Mouse (Mus musculus) heart, postnatal 4 days (tissue): ENCODE data around the gene Vmn1r174. TPM values are rescaled to one million over a fixed set of nuclear protein-coding genes. Genes with fewer than 3 reads are reported as not detected.
"Not testable (repeated sequence)": the region's sequence is repeated elsewhere in the genome, so short reads cannot be mapped to it uniquely, and the experiment has no call there.

Source experiments
- DNase-seq: peaks from one replicate; pipeline ENCODE4 v3.0.0; 2021
- total RNA-seq, 2 experiments: library from RNA; stranded (reverse); gene quantifications; 2 replicates each; pipeline ENCODE4 v1.2.3; 2021

The Vmn1r174 gene
- total RNA-seq, result not detected

GRCm38 (mm10) chr7:23751970-23752369 is at the start of gene Vmn1r174:
TSS of gene Vmn1r174 (plus strand) at chr7:23752270.
- DNase-seq, result not testable (repeated sequence)

- no peak for DNase-seq
Observed at GRCm38 (mm10) chr7:23784526-23784925, 32.5 kb downstream of the Vmn1r174 start.

GRCm38 (mm10) chr7:23810543-23810942 is 58.5 kb downstream of the Vmn1r174 start, which contains the start of gene Vmn1r175:
TSS of gene Vmn1r175 (minus strand) at chr7:23810643.
- DNase-seq, result not testable (repeated sequence)

Other genes starting within 250 kb of the Vmn1r174 start
- not detected for gene Vmn1r167, start 245.1 kb upstream of the Vmn1r174 start, total RNA-seq
- gene Vmn1r168, start 212.5 kb upstream of the Vmn1r174 start, total RNA-seq, result not detected
- not detected for gene Vmn1r169, start 176.7 kb upstream of the Vmn1r174 start, total RNA-seq
- not detected for gene Vmn1r170, start 146.1 kb upstream of the Vmn1r174 start, total RNA-seq
- not detected for gene Vmn1r171, start 121.5 kb upstream of the Vmn1r174 start, total RNA-seq
- not detected for gene Vmn1r172, start 94.0 kb upstream of the Vmn1r174 start, total RNA-seq
- gene Vmn1r173, start 51.6 kb upstream of the Vmn1r174 start, total RNA-seq, result not detected
- not detected for gene Vmn1r175, start 58.4 kb downstream of the Vmn1r174 start, total RNA-seq
- not detected for gene Vmn1r176, start 85.1 kb downstream of the Vmn1r174 start, total RNA-seq
- gene Vmn1r177, start 114.2 kb downstream of the Vmn1r174 start, total RNA-seq, result not detected
- gene Vmn1r178, start 139.7 kb downstream of the Vmn1r174 start, total RNA-seq, result not detected
- not detected for gene Vmn1r179, start 174.7 kb downstream of the Vmn1r174 start, total RNA-seq
- gene Vmn1r180, start 198.4 kb downstream of the Vmn1r174 start, total RNA-seq, result not detected
- gene Vmn1r181, start 222.3 kb downstream of the Vmn1r174 start, total RNA-seq, result not detected
- not detected for gene V1rd19, start 249.4 kb downstream of the Vmn1r174 start, total RNA-seq